Mouse (Mus musculus) left cerebral cortex, adult 2 months (tissue): ENCODE measurements around the gene Ralgapa1. TPM values are rescaled to one million over a fixed set of nuclear protein-coding genes. Genes with fewer than 3 reads are reported as not detected.
"Not testable (repeated sequence)": the region's sequence is repeated elsewhere in the genome, so short reads cannot be mapped to it uniquely, and the experiment has no call there.

Experiments used
- DNase-seq, 2 experiments: peaks; one replicate each; pipeline ENCODE4 v3.0.0; 2021 to 2022; ENCODE audit warnings: low spot score in 2 of 2, mixed read lengths in 1 of 2; ENCODE audit errors: extremely low spot score in 1 of 2
- H3K27ac ChIP-seq: fragments of 200-600 bp; 2 replicates; pipeline ENCODE4 v1.8.1; 2022
- H3K4me3 ChIP-seq: fragments of 200-600 bp; 2 replicates; pipeline ENCODE4 v1.8.1; 2022
- CTCF ChIP-seq: fragments of 200-600 bp; IDR thresholded peaks from 2 replicates; pipeline ENCODE4 v1.8.1; 2022; ENCODE audit warnings: antibody characterized with exemption, mild to moderate bottlenecking, moderate library complexity
- intact Hi-C: fragments of 180-260 bp; cut with DNase I; formaldehyde crosslinking; loops from one replicate; pipeline ENCODE4 v1.15.1; 2025
- total RNA-seq, 2 experiments: library from RNA; stranded (reverse); gene quantifications; 2 replicates each; pipeline ENCODE4 v1.2.3; 2021

The Ralgapa1 gene
- total RNA-seq, 2 experiments from 2014 or later, result 132 to 133 TPM

- H3K4me3 ChIP-seq, result no peak overlapping the region
- H3K27ac ChIP-seq, result no peak overlapping the region
- no peak for DNase-seq
- intact Hi-C loops, result no loop called here
- TF ChIP-seq CTCF, result no peak
Measured at GRCm38 (mm10) chr12:55797103-55797502, 23.9 kb downstream of the Ralgapa1 start.

GRCm38 (mm10) chr12:55794485-55794884, 26.5 kb downstream of the Ralgapa1 start:
- DNase-seq, H3K27ac ChIP-seq, intact Hi-C loops, H3K4me3 ChIP-seq: not testable (repeated sequence)
- TF ChIP-seq CTCF, result peak; percentile 41

GRCm38 (mm10) chr12:55785252-55785651, 35.7 kb downstream of the Ralgapa1 start:
- no peak for TF ChIP-seq CTCF
- no peak for DNase-seq
- Histone ChIP-seq H3K4me3 (no peak overlapping the region), H3K27ac (no peak overlapping the region)
- intact Hi-C loops, result no loop called here

- no peak for TF ChIP-seq CTCF
- H3K4me3 ChIP-seq, result no peak overlapping the region
- intact Hi-C loops, result no loop called here
- H3K27ac ChIP-seq, result no peak overlapping the region
- no peak for DNase-seq
Measured at GRCm38 (mm10) chr12:55782662-55783061, 38.3 kb downstream of the Ralgapa1 start.

GRCm38 (mm10) chr12:55778301-55778700, 42.7 kb downstream of the Ralgapa1 start:
- DNase-seq, result peak in 1 of 2 experiments; percentile 22
- TF ChIP-seq CTCF, result peak; percentile 66
- no peak overlapping the region for H3K27ac ChIP-seq
- no peak overlapping the region for H3K4me3 ChIP-seq
- intact Hi-C loops, result loop anchor here (1.0 kb wide), 1 partner anchor 53 kb away; no protein-coding TSS in a partner anchor

- intact Hi-C loops, result no loop called here
- DNase-seq, result no peak
- Histone ChIP-seq H3K4me3 (no peak overlapping the region), H3K27ac (no peak overlapping the region)
- TF ChIP-seq CTCF, result no peak
Measured at GRCm38 (mm10) chr12:55777356-55777755, 43.6 kb downstream of the Ralgapa1 start.

- no peak for TF ChIP-seq CTCF
- no peak overlapping the region for H3K4me3 ChIP-seq
- no peak overlapping the region for H3K27ac ChIP-seq
- no peak for DNase-seq
- intact Hi-C loops, result no loop called here
Measured at GRCm38 (mm10) chr12:55774316-55774715, 46.7 kb downstream of the Ralgapa1 start.

- DNase-seq, result no peak
- intact Hi-C loops, result loop anchor here (5.0 to 10.0 kb wide), 2 partner anchors 102 to 416 kb away; partner anchors contain the start of genes Ppp2r3c and Ralgapa1
- peak; percentile 77 for TF ChIP-seq CTCF
- no peak overlapping the region for H3K4me3 ChIP-seq
- H3K27ac ChIP-seq, result no peak overlapping the region
Measured at GRCm38 (mm10) chr12:55720319-55720718, 100.6 kb downstream of the Ralgapa1 start.

- intact Hi-C loops, result no loop called here
- no peak for DNase-seq
- H3K27ac ChIP-seq, result no peak overlapping the region
- H3K4me3 ChIP-seq, result no peak overlapping the region
- TF ChIP-seq CTCF, result no peak
Measured at GRCm38 (mm10) chr12:55705881-55706280, 115.1 kb downstream of the Ralgapa1 start.

GRCm38 (mm10) chr12:55666699-55667098, 154.3 kb downstream of the Ralgapa1 start:
- peak; percentile 3; the same call in 1 of the 2 replicates for TF ChIP-seq CTCF
- H3K27ac ChIP-seq, result no peak overlapping the region
- DNase-seq, result no peak
- intact Hi-C loops, result no loop called here
- H3K4me3 ChIP-seq, result no peak overlapping the region

- intact Hi-C loops, H3K4me3 ChIP-seq, H3K27ac ChIP-seq, DNase-seq: not testable (repeated sequence)
Measured at GRCm38 (mm10) chr12:55663194-55663593, 157.8 kb downstream of the Ralgapa1 start.

- intact Hi-C loops, result no loop called here
- H3K4me3 ChIP-seq, result no peak overlapping the region
Measured at GRCm38 (mm10) chr12:55648011-55648525, 172.9 kb downstream of the Ralgapa1 start.

GRCm38 (mm10) chr12:55626711-55627110, 194.3 kb downstream of the Ralgapa1 start:
- DNase-seq, result no peak
- peak; percentile 31 for TF ChIP-seq CTCF
- Histone ChIP-seq H3K4me3 (no peak overlapping the region), H3K27ac (no peak overlapping the region)
- intact Hi-C loops, result no loop called here

More at GRCm38 (mm10) chr12:55648011-55648525, 172.9 kb downstream of the Ralgapa1 start:
- H3K27ac ChIP-seq, result no peak overlapping the region
- no peak for DNase-seq
- no peak for TF ChIP-seq CTCF
